In the genomic region with DNA sequence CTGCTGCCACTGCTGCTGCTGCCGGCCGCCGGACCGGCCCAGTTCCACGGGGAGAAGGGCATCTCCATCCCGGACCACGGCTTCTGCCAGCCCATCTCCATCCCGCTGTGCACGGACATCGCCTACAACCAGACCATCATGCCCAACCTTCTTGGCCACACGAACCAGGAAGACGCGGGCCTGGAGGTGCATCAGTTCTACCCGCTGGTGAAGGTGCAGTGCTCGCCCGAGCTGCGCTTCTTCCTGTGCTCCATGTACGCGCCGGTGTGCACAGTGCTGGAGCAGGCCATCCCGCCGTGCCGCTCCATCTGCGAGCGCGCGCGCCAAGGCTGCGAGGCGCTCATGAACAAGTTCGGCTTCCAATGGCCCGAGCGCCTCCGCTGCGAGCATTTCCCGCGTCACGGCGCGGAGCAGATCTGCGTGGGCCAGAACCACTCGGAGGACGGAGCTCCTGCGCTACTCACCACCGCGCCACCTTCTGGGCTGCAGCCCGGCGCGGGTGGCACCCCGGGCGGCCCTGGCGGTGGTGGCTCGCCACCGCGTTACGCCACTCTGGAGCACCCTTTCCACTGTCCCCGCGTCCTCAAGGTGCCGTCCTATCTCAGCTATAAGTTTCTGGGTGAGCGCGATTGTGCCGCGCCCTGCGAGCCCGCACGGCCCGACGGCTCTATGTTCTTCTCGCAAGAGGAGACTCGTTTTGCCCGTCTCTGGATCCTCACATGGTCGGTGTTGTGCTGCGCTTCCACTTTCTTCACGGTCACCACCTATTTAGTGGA, we compare ENCODE assay signal across 8 mouse cellular contexts. TPM values are rescaled to one million over a fixed set of nuclear protein-coding genes. Genes with fewer than 3 reads are reported as not detected.
A peak's percentile ranks its signal among the peaks of the same experiment; 100 is the strongest.
DNase-seq lines count a peak whose midpoint lies in the region; ATAC-seq lines count a peak whose summit lies in the region.

No protein-coding gene starts in this region.

- H3K9ac ChIP-seq in embryonic facial prominence, embryonic 12.5 days = peak overlapping the region; percentile 100
- peak overlapping the region; percentile 98 for H3K9ac ChIP-seq in heart, embryonic 13.5 days
- peak overlapping the region; percentile 92 for H3K9ac ChIP-seq in kidney, embryonic 16.5 days (replicated peaks; ENCODE audit: low read length)

- under 1% methylated on average over 72 of the region's 74 CpGs for WGBS in embryonic facial prominence, embryonic 12.5 days
- under 1% methylated on average over 74 of the region's 74 CpGs for WGBS in heart, embryonic 13.5 days
- WGBS in kidney, embryonic 16.5 days = 0% methylated on average over 72 of the region's 74 CpGs

- peak overlapping the region; percentile 96 for H3K4me3 ChIP-seq in embryonic facial prominence, embryonic 12.5 days
- H3K4me3 ChIP-seq in heart, embryonic 13.5 days = peak overlapping the region; percentile 85
- peak overlapping the region; percentile 81 for H3K4me3 ChIP-seq in kidney, embryonic 16.5 days (ENCODE audit: low read length)

- peak; percentile 16 for ATAC-seq in embryonic facial prominence, embryonic 12.5 days (ENCODE audit: insufficient number of reproducible peaks, insufficient read depth, low FRiP score, low TSS enrichment)
- ATAC-seq in heart, embryonic 13.5 days (ENCODE audit: extremely low read depth, insufficient number of reproducible peaks, low FRiP score, low TSS enrichment) = peak; percentile 6; the same call in 1 of the 2 replicates
- ATAC-seq in kidney, embryonic 16.5 days (ENCODE audit: low FRiP score, low TSS enrichment) = peak; percentile 49

- H3K9me3 ChIP-seq in embryonic facial prominence, embryonic 12.5 days = no peaks in the 10 kb centered on the region
- H3K9me3 ChIP-seq in heart, embryonic 13.5 days = no peaks in the 10 kb centered on the region
- no peaks in the 10 kb centered on the region for H3K9me3 ChIP-seq in kidney, embryonic 16.5 days (ENCODE audit: low read length)

- H3K27me3 ChIP-seq in embryonic facial prominence, embryonic 12.5 days = 0 out of 2 replicates have a peak, but pooled peaks cover 3% of the 10 kb centered on the region
- peaks cover 11% of the 10 kb centered on the region for H3K27me3 ChIP-seq in heart, embryonic 13.5 days (replicated peaks)
- no peaks in the 10 kb centered on the region for H3K27me3 ChIP-seq in kidney, embryonic 16.5 days (ENCODE audit: insufficient read depth, low read length)

- peaks cover 26% of the 10 kb centered on the region for H3K4me1 ChIP-seq in embryonic facial prominence, embryonic 12.5 days
- peaks cover 34% of the 10 kb centered on the region for H3K4me1 ChIP-seq in heart, embryonic 13.5 days
- peaks cover 36% of the 10 kb centered on the region for H3K4me1 ChIP-seq in kidney, embryonic 16.5 days (ENCODE audit: insufficient read depth, low read length)

- H3K27ac ChIP-seq in embryonic facial prominence, embryonic 12.5 days = peak overlapping the region; percentile 100
- peak overlapping the region; percentile 99 for H3K27ac ChIP-seq in heart, embryonic 13.5 days (replicated peaks)
- peak overlapping the region; percentile 98 for H3K27ac ChIP-seq in kidney, embryonic 16.5 days (ENCODE audit: low read length)

- DNase-seq in thymus, postnatal 4 days = peak; percentile 27
- DNase-seq in thymus, postnatal 36 days = no peak
- DNase-seq in lung, postnatal 4 days = peak; percentile 51 to 61
- peak; percentile 37 for DNase-seq in right cerebral cortex, postnatal 4 days
- no peak for DNase-seq in thymus, postnatal 25 days

- peaks cover 7% of the 10 kb centered on the region; the same call in 1 of the 2 replicates for H3K36me3 ChIP-seq in embryonic facial prominence, embryonic 12.5 days
- H3K36me3 ChIP-seq in heart, embryonic 13.5 days = peaks cover 4% of the 10 kb centered on the region; the same call in 1 of the 2 replicates
- no peaks in the 10 kb centered on the region for H3K36me3 ChIP-seq in kidney, embryonic 16.5 days (ENCODE audit: insufficient read depth, low read length)

- H3K4me2 ChIP-seq in embryonic facial prominence, embryonic 12.5 days (replicated peaks) = peak overlapping the region; percentile 79
- peak overlapping the region; percentile 79 for H3K4me2 ChIP-seq in heart, embryonic 13.5 days
- H3K4me2 ChIP-seq in kidney, embryonic 16.5 days (replicated peaks; ENCODE audit: low read depth, low read length) = peak overlapping the region; percentile 62

RNA-seq across cellular contexts. Expression of gene Fzd2, which starts 0.8 kb away (rescaled TPM):
- polyA plus RNA-seq in embryonic facial prominence, embryonic 12.5 days (2016; fragmentation: Nextera tagmentation; extraction: Ambion mirVana) = 93.6 and 97.8 TPM in 2 replicates
- 19.1 and 22.0 TPM in 2 replicates for polyA plus RNA-seq in heart, embryonic 13.5 days (2015; fragmentation: Nextera tagmentation; extraction: Ambion mirVana)
- polyA plus RNA-seq in kidney, embryonic 16.5 days (2015; fragmentation: Nextera tagmentation; extraction: Ambion mirVana) = 27.2 and 27.5 TPM in 2 replicates

RNA-seq across cellular contexts. Expression of gene Gm11627, which starts 25.7 kb away (rescaled TPM):
- 11.8 and 12.3 TPM in 2 replicates for polyA plus RNA-seq in embryonic facial prominence, embryonic 12.5 days (2016; fragmentation: Nextera tagmentation; extraction: Ambion mirVana)
- polyA plus RNA-seq in heart, embryonic 13.5 days (2015; fragmentation: Nextera tagmentation; extraction: Ambion mirVana) = 10.5 and 13.8 TPM in 2 replicates
- 7.9 and 10.8 TPM in 2 replicates for polyA plus RNA-seq in kidney, embryonic 16.5 days (2015; fragmentation: Nextera tagmentation; extraction: Ambion mirVana)

RNA-seq across cellular contexts. Expression of gene Gpatch8, which starts 48.8 kb away (rescaled TPM):
- 68.7 and 69.1 TPM in 2 replicates for polyA plus RNA-seq in embryonic facial prominence, embryonic 12.5 days (2016; fragmentation: Nextera tagmentation; extraction: Ambion mirVana)
- 36.1 and 39.0 TPM in 2 replicates for polyA plus RNA-seq in heart, embryonic 13.5 days (2015; fragmentation: Nextera tagmentation; extraction: Ambion mirVana)
- polyA plus RNA-seq in kidney, embryonic 16.5 days (2015; fragmentation: Nextera tagmentation; extraction: Ambion mirVana) = 47.5 and 63.8 TPM in 2 replicates

RNA-seq across cellular contexts. Expression of gene Meioc, which starts 58.6 kb away (rescaled TPM):
- 0.65 and 1.3 TPM in 2 replicates for polyA plus RNA-seq in embryonic facial prominence, embryonic 12.5 days (2016; fragmentation: Nextera tagmentation; extraction: Ambion mirVana)
- polyA plus RNA-seq in heart, embryonic 13.5 days (2015; fragmentation: Nextera tagmentation; extraction: Ambion mirVana) = 1.2 and 1.5 TPM in 2 replicates
- polyA plus RNA-seq in kidney, embryonic 16.5 days (2015; fragmentation: Nextera tagmentation; extraction: Ambion mirVana) = 0.28 and 0.34 TPM in 2 replicates

Comparison
In these comparisons a context has a peak if more than half of its experiments do, and no peak if none do; other contexts are left out.
1. DNase-seq: peak in thymus, postnatal 4 days (single experiment), lung, postnatal 4 days (2 of 2) and right cerebral cortex, postnatal 4 days (single experiment); none in thymus, postnatal 36 days (0 of 2) and thymus, postnatal 25 days (single experiment).
2. Peak in every context shown above with its lines, with median percentiles within 50 percentile points of each other: ATAC-seq, H3K27ac ChIP-seq, H3K4me2 ChIP-seq, H3K4me3 ChIP-seq and H3K9ac ChIP-seq.